Mouse (Mus musculus) gastrocnemius, postnatal 14 days (tissue): ENCODE measurements around the gene Sfxn2. TPM values are rescaled to one million over a fixed set of nuclear protein-coding genes. Genes with fewer than 3 reads are reported as not detected.
"Not testable (repeated sequence)": the region's sequence is repeated elsewhere in the genome, so short reads cannot be mapped to it uniquely, and the experiment has no call there.

Experiments used
- DNase-seq: peaks from one replicate; pipeline ENCODE4 v3.0.0; 2021; ENCODE audit warnings: mixed read lengths
- intact Hi-C: fragments of 180-260 bp; cut with DNase I; formaldehyde crosslinking; loops from one replicate; pipeline ENCODE4 v1.15.1; 2025; ENCODE audit warnings: low total_unique reads
- total RNA-seq, 2 experiments: library from RNA; stranded (reverse); gene quantifications; 2 replicates each; pipeline ENCODE4 v1.2.3; 2021

The Sfxn2 gene
- total RNA-seq, 2 experiments from 2014 or later = 2.8 to 3.4 TPM

GRCm38 (mm10) chr19:46537357-46537756, 35.8 kb upstream of the Sfxn2 start:
- no peak for DNase-seq
- intact Hi-C loops = no loop called here

- intact Hi-C loops = no loop called here
- DNase-seq = no peak
These were observed 35.0 kb upstream of the Sfxn2 start for GRCm38 (mm10) chr19:46538213-46538612.

GRCm38 (mm10) chr19:46542750-46543149, 30.4 kb upstream of the Sfxn2 start:
- intact Hi-C loops = no loop called here
- no peak for DNase-seq

- intact Hi-C loops = no loop called here
- no peak for DNase-seq
These were observed 25.6 kb upstream of the Sfxn2 start for GRCm38 (mm10) chr19:46547565-46547964.

- DNase-seq = no peak
- intact Hi-C loops = no loop called here
These were observed 25.1 kb upstream of the Sfxn2 start for GRCm38 (mm10) chr19:46548110-46548509.

GRCm38 (mm10) chr19:46550385-46550784, 22.8 kb upstream of the Sfxn2 start:
- intact Hi-C loops = no loop called here
- DNase-seq = no peak

- DNase-seq = no peak
- intact Hi-C loops = no loop called here
These were observed 20.7 kb upstream of the Sfxn2 start for GRCm38 (mm10) chr19:46552496-46552895.

- intact Hi-C loops = no loop called here
- peak; percentile 64 for DNase-seq
These were observed 19.6 kb upstream of the Sfxn2 start for GRCm38 (mm10) chr19:46553541-46553955.

GRCm38 (mm10) chr19:46558009-46558408, 15.2 kb upstream of the Sfxn2 start:
- no peak for DNase-seq
- intact Hi-C loops = no loop called here

GRCm38 (mm10) chr19:46558631-46559030, 14.5 kb upstream of the Sfxn2 start:
- no peak for DNase-seq
- intact Hi-C loops = no loop called here

GRCm38 (mm10) chr19:46562132-46562531, 11.0 kb upstream of the Sfxn2 start:
- peak; percentile 81 for DNase-seq
- intact Hi-C loops = no loop called here

- intact Hi-C loops = no loop called here
- DNase-seq = peak; percentile 43
These were observed 10.3 kb upstream of the Sfxn2 start for GRCm38 (mm10) chr19:46562581-46563515.

GRCm38 (mm10) chr19:46563603-46564002, 9.6 kb upstream of the Sfxn2 start:
- no peak for DNase-seq
- intact Hi-C loops = no loop called here

- intact Hi-C loops = no loop called here
These were observed 9.1 kb upstream of the Sfxn2 start for GRCm38 (mm10) chr19:46564043-46564462.

GRCm38 (mm10) chr19:46571211-46571877, 1.8 kb upstream of the Sfxn2 start:
- intact Hi-C loops, DNase-seq: not testable (repeated sequence)

More at GRCm38 (mm10) chr19:46564043-46564462, 9.1 kb upstream of the Sfxn2 start:
- DNase-seq = no peak

- intact Hi-C loops = no loop called here
- no peak for DNase-seq
These were observed 1.3 kb upstream of the Sfxn2 start for GRCm38 (mm10) chr19:46571878-46572244.

- intact Hi-C loops = no loop called here
- DNase-seq = no peak
These were observed 617 bp upstream of the Sfxn2 start for GRCm38 (mm10) chr19:46572548-46572947.

- no peak for DNase-seq
- intact Hi-C loops = no loop called here
These were observed 825 bp downstream of the Sfxn2 start for GRCm38 (mm10) chr19:46573990-46574389.

GRCm38 (mm10) chr19:46575196-46575595, 2.0 kb downstream of the Sfxn2 start:
- intact Hi-C loops = no loop called here
- no peak for DNase-seq

- DNase-seq = peak; percentile 85
- intact Hi-C loops = loop anchor here (5.0 kb wide), 2 partner anchors 84 to 154 kb away; partner anchors contain the start of gene Cyp17a1
These were observed 14.8 kb downstream of the Sfxn2 start for GRCm38 (mm10) chr19:46587823-46588508.
